Mouse (Mus musculus) thymus, adult 2 months (tissue): ENCODE data around the gene Ssr3.

ENCODE experiments used
- CTCF ChIP-seq: fragments of 200-500 bp; IDR thresholded peaks from 2 replicates; pipeline ENCODE4 v1.5.1; 2012; ENCODE audit warnings: mild to moderate bottlenecking, control low read depth, low read length, moderate library complexity, borderline replicate concordance; ENCODE audit not compliant: control insufficient read depth, poor library complexity, insufficient read depth; ENCODE audit errors: extremely low read depth
- POLR2A ChIP-seq: fragments of 200-500 bp; IDR thresholded peaks from 2 replicates; pipeline ENCODE4 v1.6.1; 2012; ENCODE audit warnings: mild to moderate bottlenecking, low read length, control low read depth, moderate library complexity; ENCODE audit not compliant: control insufficient read depth, poor library complexity, insufficient read depth; ENCODE audit errors: extremely low read depth

DNA sequence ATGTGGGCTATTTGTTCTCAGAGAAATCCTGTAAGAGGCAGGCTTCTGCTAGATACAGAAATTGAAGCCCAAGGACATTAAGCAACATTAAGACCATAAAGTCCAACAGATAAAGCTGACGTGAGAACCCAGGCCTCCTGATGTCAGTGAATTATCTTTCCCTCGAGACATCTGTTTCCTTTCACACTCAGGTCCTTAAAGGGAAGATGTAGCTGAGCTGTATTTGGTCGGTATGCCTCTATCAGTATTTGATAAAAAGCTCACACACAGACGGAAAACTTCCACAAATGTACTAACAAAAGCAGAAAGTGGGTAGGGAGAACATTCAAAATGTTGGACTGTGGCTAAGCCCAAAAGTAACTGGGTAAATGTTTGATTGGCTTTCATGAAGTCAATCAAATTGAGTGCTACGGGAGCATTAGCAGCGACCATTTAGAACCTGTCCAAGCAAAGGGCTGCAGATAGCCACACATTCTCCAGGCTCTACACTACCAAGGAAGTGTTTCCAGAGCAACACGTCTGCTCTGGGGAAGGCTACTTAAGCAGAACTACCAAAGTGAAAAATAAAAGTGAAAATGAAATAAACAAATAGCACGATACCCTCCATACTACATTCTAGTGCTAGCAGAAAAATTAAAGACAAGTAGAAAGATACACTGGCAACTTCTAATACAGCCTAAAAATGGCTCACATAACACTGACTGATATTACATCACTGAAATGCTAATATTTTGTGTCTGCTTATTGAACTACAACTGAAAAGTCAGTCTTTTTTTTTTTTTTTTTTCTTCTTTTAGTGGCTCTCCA lies 32.1 kb downstream of the Ssr3 start:
- no peak for TF ChIP-seq CTCF
- no peak for TF ChIP-seq POLR2A
